Mouse (Mus musculus) liver, embryonic 15.5 days (tissue): Measurements from ENCODE around the gene Cdk17. TPM values are rescaled to one million over a fixed set of nuclear protein-coding genes. Genes with fewer than 3 reads are reported as not detected.

Experiments
- ATAC-seq: fragments of 200-750 bp; cut with Nextera tagmentation; 2 replicates; pipeline ENCODE4 v1.8.0; 2017; ENCODE audit warnings: moderate number of reproducible peaks, mild to moderate bottlenecking, moderate library complexity; ENCODE audit not compliant: insufficient read depth
- H3K27ac ChIP-seq: fragments of 300-500 bp; sonication (generic); replicated peaks from 2 replicates; pipeline ENCODE4 v1.5.1; 2015; ENCODE audit warnings: mild to moderate bottlenecking, inconsistent platforms
- H3K27me3 ChIP-seq: fragments of 300-500 bp; sonication (generic); 2 replicates; pipeline ENCODE4 v1.6.1; 2015; ENCODE audit warnings: mild to moderate bottlenecking, inconsistent platforms
- H3K36me3 ChIP-seq: fragments of 300-500 bp; sonication (generic); replicated peaks from 2 replicates; pipeline ENCODE4 v1.6.1; 2015; ENCODE audit warnings: moderate library complexity, mild to moderate bottlenecking, inconsistent platforms
- H3K4me1 ChIP-seq: fragments of 300-500 bp; sonication (generic); replicated peaks from 2 replicates; pipeline ENCODE4 v1.6.1; 2015; ENCODE audit warnings: inconsistent platforms
- H3K4me2 ChIP-seq: fragments of 300-500 bp; sonication (generic); 2 replicates; pipeline ENCODE4 v1.6.1; 2015; ENCODE audit warnings: moderate library complexity, mild to moderate bottlenecking, inconsistent platforms
- H3K4me3 ChIP-seq: fragments of 300-500 bp; sonication (generic); replicated peaks from 2 replicates; pipeline ENCODE4 v1.5.1; 2015; ENCODE audit warnings: mild to moderate bottlenecking, inconsistent platforms
- H3K9ac ChIP-seq: fragments of 300-500 bp; sonication (generic); 2 replicates; pipeline ENCODE4 v1.6.1; 2015; ENCODE audit warnings: moderate library complexity, mild to moderate bottlenecking, inconsistent platforms
- H3K9me3 ChIP-seq: fragments of 300-500 bp; sonication (generic); replicated peaks from 2 replicates; pipeline ENCODE4 v1.6.1; 2016; ENCODE audit warnings: inconsistent platforms
- WGBS: fragments of 180-500 bp; shearing (Covaris S2); methylation state at CpG from one replicate; pipeline ENCODE4 v1.1.7; 2015; ENCODE audit warnings: mixed read lengths; ENCODE audit not compliant: insufficient replicate concordance; 5-methylcytosine and 5-hydroxymethylcytosine counted together
- polyA plus RNA-seq: library from polyadenylated mRNA; unstranded; fragments of >200 nt; fragmentation: Nextera tagmentation; extraction: Ambion mirVana; gene quantifications from 2 replicates; pipeline ENCODE4 v1.2.1, GENCODE M21; 2015

The Cdk17 gene
- polyA plus RNA-seq, 1 experiment from 2014 or later, result 10.1 TPM

DNA sequence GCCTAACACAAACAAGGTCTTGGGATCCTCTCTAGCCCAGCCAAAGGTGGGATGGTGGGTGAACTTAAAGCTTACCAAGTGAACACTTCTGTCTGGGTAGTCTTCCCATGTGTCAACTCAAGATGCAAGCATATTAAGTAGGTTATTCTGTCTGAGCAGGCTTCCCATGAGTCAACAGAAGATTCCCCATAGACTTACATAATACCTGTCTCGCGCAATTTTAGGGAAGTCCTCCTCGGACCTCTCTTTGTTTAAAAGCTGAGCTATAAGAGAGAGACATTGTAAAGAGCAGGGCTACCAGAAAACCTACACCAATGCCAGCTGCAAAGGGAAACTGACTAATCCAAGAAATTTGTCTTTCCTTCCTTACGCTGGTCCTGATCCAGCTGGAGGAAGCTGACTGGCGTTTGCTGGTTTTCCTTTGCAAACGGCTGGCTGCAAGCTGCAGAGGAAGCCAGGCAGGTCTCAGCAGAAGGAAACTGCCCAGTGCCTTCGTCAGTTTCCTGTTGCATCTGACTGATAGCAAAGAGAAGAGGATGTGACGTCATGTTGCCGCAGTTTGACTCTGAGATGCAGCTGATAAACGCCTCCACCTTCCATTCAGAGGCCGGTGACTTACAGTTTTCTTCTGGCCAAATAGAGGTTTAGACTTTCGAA is 36.6 kb upstream of the Cdk17 start:
- no peaks in the 10 kb centered on the region for H3K36me3 ChIP-seq
- ATAC-seq, result peak; percentile 52
- no peaks in the 10 kb centered on the region for H3K9me3 ChIP-seq
- peaks cover 45% of the 10 kb centered on the region for H3K4me1 ChIP-seq
- peak overlapping the region; percentile 58 for H3K4me2 ChIP-seq
- 8% methylated on average over 12 of the region's 12 CpGs for WGBS
- H3K27me3 ChIP-seq, result no peaks in the 10 kb centered on the region
- peak overlapping the region; percentile 28; the same call in 1 of the 2 replicates for H3K9ac ChIP-seq
- H3K4me3 ChIP-seq, result peak overlapping the region; percentile 39
- peak overlapping the region; percentile 68 for H3K27ac ChIP-seq

DNA sequence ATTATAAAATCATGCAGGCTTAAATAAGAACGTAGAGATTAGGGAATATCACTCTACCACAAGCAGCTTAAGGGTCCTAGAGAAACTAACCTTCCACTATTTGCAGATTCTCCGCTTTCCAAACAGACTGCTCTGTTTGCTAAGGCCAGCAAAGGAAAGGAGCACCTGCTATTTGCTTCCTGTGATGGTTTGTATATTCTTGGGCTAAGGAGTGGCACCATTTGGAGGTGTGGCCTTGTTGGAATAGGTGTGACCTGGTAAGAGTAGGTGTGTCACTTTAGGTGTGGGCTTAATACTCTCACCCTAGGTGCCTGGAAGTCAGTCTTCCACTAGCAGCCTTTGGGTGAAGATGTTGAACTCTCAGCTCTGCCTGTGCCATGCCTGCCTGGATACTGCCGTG is 34.6 kb upstream of the Cdk17 start:
- no peak; the same call in 1 of the 2 replicates for ATAC-seq
- H3K27me3 ChIP-seq, result no peaks in the 10 kb centered on the region
- H3K4me3 ChIP-seq, result 0 out of 2 replicates have a peak overlapping the region, but pooled peaks have one; percentile 14
- no peaks in the 10 kb centered on the region for H3K36me3 ChIP-seq
- no peaks in the 10 kb centered on the region for H3K9me3 ChIP-seq
- peaks cover 43% of the 10 kb centered on the region for H3K4me1 ChIP-seq
- no peak overlapping the region; the same call in 1 of the 2 replicates for H3K9ac ChIP-seq
- H3K27ac ChIP-seq, result 0 out of 2 replicates have a peak overlapping the region, but pooled peaks have one; percentile 34
- peak overlapping the region; percentile 44 for H3K4me2 ChIP-seq
- 74% methylated on average over 3 of the region's 3 CpGs for WGBS

DNA sequence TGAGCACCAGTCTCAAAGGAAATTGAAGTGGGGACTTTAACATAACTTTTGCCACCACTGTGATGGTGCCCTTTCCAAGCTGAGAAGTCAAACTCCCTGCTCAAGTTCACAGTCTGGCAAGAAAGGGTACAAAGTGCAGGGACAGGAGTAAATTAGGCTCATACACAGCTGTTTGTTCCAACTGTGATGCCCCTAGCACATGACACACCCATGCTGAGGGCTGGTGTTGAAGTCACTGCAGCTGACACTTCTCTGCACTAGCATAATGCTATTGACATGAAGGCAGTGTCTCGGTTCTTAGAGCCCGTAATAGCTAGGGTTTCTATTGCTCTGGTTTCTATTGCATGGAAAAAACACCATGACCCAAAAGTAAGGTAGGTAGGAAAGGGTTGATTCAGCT is 32.1 kb upstream of the Cdk17 start:
- ATAC-seq, result no peak
- Histone ChIP-seq H3K4me2 (no peak overlapping the region), H3K4me1 (peaks cover 32% of the 10 kb centered on the region), H3K9ac (no peak overlapping the region), H3K36me3 (no peaks in the 10 kb centered on the region), H3K9me3 (no peaks in the 10 kb centered on the region), H3K4me3 (no peak overlapping the region), H3K27me3 (no peaks in the 10 kb centered on the region), H3K27ac (no peak overlapping the region)
- 69% methylated on average over 2 of the region's 2 CpGs for WGBS

DNA sequence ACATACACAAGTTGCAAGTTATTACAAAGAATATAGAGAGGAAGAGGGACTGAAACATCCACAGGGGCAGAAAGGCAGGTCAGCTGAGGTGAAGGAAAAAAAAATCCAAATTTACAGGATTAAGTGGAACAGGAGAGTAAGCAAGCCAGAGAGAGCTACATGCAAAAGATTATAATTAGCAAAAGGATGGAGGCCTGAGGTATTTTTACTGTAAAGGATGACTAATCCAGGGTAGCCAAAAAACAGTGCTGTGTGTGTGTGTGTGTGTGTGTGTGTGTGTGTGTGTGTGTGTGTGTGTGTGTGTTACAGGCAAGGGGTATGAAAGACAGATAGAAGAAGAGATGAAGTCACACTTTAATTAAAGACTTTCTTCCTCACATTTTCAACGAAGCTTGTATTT is 31.3 kb upstream of the Cdk17 start:
- Histone ChIP-seq H3K36me3 (no peaks in the 10 kb centered on the region), H3K4me1 (peaks cover 24% of the 10 kb centered on the region), H3K27ac (no peak overlapping the region), H3K9me3 (no peaks in the 10 kb centered on the region), H3K4me3 (no peak overlapping the region), H3K9ac (no peak overlapping the region), H3K4me2 (no peak overlapping the region), H3K27me3 (no peaks in the 10 kb centered on the region)
- 53% methylated on average over 1 of the region's 1 CpGs for WGBS
- no peak for ATAC-seq

DNA sequence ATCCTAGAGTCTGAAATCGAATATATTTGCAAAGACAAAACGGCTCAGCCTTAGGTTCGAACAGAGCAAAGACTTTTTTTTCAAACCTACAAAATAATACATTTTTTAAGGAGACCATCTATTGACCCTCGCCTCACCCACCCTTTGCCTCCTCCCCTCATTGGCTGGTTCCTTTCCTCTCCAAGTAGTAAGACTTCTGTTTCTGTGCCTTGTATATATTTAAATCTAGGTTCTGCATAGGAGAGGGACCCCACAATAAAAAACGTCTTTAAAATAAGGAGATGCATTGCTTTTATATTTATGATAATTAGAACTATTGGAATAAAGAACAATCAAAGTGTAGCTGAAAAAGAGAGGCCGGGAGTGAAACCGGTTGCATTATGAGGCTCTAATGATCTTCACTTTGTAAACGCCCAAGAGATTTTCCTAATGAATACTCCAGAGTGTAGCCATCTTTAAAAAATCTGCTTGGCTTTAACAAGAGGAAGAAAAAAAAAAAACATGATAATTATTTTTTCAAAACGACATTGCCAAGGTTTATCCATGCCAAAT is 30.7 kb upstream of the Cdk17 start:
- Histone ChIP-seq H3K36me3 (no peaks in the 10 kb centered on the region), H3K9ac (no peak overlapping the region), H3K4me2 (no peak overlapping the region), H3K9me3 (no peaks in the 10 kb centered on the region), H3K4me3 (no peak overlapping the region), H3K27ac (no peak overlapping the region), H3K27me3 (no peaks in the 10 kb centered on the region), H3K4me1 (peaks cover 17% of the 10 kb centered on the region)
- ATAC-seq, result no peak
- WGBS, result 62% methylated on average over 9 of the region's 9 CpGs

DNA sequence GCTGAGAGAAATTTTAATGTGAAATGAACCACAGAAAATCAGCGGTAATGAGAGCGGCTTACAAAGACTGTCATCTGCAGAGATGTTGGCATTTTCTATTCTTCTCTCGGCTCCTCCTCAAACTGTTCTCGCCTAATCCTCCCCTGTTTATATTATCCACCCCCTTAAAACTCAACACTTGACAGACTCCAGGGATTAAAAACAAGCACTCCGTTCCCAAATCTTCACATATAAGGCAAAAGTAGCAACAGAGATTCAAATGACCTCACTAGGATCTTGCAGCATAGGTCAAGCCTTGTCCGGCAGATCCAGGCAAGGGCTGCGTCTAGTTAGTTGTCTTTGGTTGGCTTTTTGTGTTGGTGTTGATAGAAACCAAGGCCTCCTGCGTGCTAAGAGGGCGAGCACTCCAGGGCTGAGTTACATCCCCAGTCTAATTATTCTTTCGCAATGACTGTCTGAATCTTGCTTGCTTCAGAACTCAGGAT is 30.2 kb upstream of the Cdk17 start:
- Histone ChIP-seq H3K4me3 (no peak overlapping the region), H3K9ac (no peak overlapping the region), H3K27me3 (no peaks in the 10 kb centered on the region), H3K36me3 (no peaks in the 10 kb centered on the region), H3K9me3 (no peaks in the 10 kb centered on the region), H3K4me2 (no peak overlapping the region), H3K27ac (0 out of 2 replicates have a peak overlapping the region, but pooled peaks have one; percentile 14), H3K4me1 (peaks cover 13% of the 10 kb centered on the region)
- no peak for ATAC-seq
- 73% methylated on average over 10 of the region's 10 CpGs for WGBS

DNA sequence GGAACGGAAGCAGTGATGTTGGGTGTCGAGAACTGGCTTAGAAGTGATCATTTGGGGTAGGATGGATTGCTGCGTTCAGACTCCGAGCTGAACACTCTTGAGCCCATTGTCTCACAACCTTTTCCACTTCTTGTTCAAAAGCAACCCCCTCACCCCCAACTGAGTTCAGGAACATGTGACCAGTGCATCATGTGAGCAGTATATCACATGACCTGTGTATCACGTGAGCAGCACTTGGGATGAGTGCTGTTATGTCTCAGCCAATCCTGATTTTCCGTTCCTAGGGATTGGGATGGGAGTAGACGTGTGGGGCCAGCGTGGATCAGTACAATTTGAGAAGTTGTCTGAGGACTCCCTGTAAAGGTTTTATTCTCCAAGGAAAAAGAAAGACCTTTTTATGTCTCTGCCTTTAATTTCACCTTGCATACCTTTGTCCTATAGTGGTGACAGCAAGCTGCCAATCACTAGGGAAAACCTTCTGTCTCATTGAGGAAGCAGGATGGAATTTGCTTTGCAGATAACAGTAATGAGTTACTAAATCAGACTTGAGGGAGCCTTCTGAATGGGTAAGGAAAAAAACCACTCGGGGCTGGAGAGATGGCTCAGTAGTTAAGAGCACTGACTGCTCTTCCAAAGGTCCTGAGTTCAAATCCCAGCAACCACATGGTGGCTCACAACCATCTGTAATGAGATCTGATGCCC is 28.7 kb upstream of the Cdk17 start:
- H3K4me3 ChIP-seq, result no peak overlapping the region
- no peaks in the 10 kb centered on the region for H3K27me3 ChIP-seq
- H3K27ac ChIP-seq, result no peak overlapping the region
- H3K4me1 ChIP-seq, result no peaks in the 10 kb centered on the region; the same call in 1 of the 2 replicates
- no peak overlapping the region for H3K4me2 ChIP-seq
- no peaks in the 10 kb centered on the region for H3K9me3 ChIP-seq
- no peaks in the 10 kb centered on the region for H3K36me3 ChIP-seq
- WGBS, result 75% methylated on average over 9 of the region's 9 CpGs
- no peak overlapping the region for H3K9ac ChIP-seq
- no peak for ATAC-seq

DNA sequence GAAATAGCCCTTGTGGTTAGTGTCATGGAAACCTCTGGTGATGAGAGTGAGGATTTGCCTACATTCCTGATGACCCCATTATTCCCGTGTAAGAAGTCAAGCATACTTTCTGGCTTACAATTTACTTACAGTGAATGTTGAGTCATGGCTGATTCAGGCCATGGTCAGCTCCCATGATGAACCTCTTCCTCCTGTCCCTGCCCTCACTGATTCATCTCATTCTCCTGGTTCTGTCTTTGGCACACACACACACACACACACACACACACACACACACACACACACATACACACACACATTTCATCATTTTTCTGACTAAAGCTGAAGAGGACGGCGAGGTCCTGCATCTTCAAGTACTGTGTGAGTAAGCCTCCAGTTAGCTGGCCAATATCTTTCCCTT is 21.9 kb upstream of the Cdk17 start:
- no peak overlapping the region for H3K27ac ChIP-seq
- no peak overlapping the region for H3K9ac ChIP-seq
- H3K4me2 ChIP-seq, result no peak overlapping the region
- no peak for ATAC-seq
- no peaks in the 10 kb centered on the region for H3K9me3 ChIP-seq
- H3K4me3 ChIP-seq, result no peak overlapping the region
- peaks cover 20% of the 10 kb centered on the region for H3K4me1 ChIP-seq
- 79% methylated on average over 3 of the region's 3 CpGs for WGBS
- H3K27me3 ChIP-seq, result no peaks in the 10 kb centered on the region
- no peaks in the 10 kb centered on the region for H3K36me3 ChIP-seq

DNA sequence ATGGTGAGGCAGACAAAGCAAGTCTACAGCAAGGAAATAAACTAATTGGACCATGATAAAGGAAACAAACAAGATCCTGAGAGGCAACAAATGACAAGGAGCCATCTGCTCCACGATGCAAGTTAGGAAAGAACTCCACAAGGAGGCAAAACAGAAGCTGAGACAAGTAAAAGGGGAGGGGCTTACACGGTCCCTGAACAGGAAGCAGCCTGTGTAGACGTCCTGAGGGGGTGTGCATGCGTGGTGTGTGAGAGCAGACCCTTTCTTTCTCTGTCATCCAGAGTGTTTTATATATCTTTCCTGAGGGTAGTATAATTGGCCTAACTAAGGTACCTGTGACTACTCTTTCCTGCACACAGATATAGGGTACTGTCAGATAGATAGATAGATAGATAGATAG is 19.9 kb upstream of the Cdk17 start:
- no peaks in the 10 kb centered on the region for H3K9me3 ChIP-seq
- peak overlapping the region; percentile 3; the same call in 1 of the 2 replicates for H3K27ac ChIP-seq
- no peaks in the 10 kb centered on the region for H3K27me3 ChIP-seq
- no peak overlapping the region for H3K9ac ChIP-seq
- H3K4me3 ChIP-seq, result no peak overlapping the region
- no peak for ATAC-seq
- no peak overlapping the region for H3K4me2 ChIP-seq
- peaks cover 40% of the 10 kb centered on the region for H3K4me1 ChIP-seq
- H3K36me3 ChIP-seq, result no peaks in the 10 kb centered on the region
- WGBS, result 18% methylated on average over 4 of the region's 4 CpGs

DNA sequence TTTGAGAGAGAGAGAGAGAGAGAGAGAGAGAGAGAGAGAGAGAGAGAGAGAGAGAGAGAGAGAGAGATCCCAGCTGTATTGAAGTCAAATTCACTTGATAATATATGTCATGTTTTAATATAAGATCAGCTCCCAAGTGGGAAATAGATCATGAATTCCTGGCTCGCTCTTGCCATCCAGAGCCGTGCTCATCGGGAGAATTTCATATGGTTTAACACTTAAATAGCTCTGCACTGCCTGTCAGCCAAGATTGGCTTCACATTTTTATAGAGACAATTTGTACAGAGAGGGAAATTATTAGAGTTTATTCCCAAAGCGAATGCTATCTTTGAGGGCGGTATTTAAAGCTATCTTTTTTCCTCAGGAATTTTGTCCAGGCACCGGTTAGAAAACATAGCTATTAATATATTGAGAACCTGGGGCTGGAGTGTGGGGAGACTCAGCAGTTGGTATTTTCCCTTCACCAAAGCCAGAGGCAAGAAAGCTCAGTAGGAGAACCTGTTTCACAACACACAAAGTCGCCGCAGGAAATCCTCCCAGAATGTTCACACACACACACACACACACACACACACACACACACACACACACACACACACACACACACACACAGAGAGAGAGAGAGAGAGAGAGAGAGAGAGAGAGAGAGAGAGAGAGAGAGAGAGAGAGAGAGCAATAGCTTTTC is 17.9 kb upstream of the Cdk17 start:
- no peak for ATAC-seq
- Histone ChIP-seq H3K4me2 (peak overlapping the region; percentile 72), H3K27me3 (no peaks in the 10 kb centered on the region), H3K9ac (peak overlapping the region; percentile 62), H3K36me3 (no peaks in the 10 kb centered on the region), H3K4me1 (peaks cover 44% of the 10 kb centered on the region), H3K27ac (peak overlapping the region; percentile 98), H3K4me3 (peak overlapping the region; percentile 57), H3K9me3 (no peaks in the 10 kb centered on the region)
- WGBS, result 10% methylated on average over 8 of the region's 8 CpGs
